Mouse (Mus musculus) B cell, adult 2 months (primary cell): ENCODE data around the gene Afap1.

Experiments used
- DNase-seq, 2 experiments: peaks; one replicate each; pipeline ENCODE4 v3.0.0; 2022

The Afap1 gene

DNA sequence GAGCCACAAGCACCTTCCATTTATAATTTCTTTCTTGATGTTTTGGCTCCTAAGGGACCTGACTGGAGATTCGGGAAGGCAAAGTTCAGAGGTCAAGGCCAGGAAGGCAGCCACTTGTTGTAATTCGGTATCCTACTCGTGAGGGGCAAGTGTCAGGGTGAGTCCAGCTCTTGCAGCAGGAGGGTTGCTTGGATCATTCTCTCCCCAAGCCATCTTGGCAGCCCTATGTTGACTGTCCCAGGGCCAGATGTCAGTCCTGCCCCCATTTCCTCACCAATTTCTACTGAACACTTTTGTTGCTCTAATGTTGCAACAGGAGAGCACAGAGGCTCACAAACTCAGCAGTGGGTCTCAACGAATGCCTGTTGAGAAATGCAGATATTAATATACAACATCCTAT lies 5.0 kb downstream of the Afap1 start:
- no peak for DNase-seq

DNA sequence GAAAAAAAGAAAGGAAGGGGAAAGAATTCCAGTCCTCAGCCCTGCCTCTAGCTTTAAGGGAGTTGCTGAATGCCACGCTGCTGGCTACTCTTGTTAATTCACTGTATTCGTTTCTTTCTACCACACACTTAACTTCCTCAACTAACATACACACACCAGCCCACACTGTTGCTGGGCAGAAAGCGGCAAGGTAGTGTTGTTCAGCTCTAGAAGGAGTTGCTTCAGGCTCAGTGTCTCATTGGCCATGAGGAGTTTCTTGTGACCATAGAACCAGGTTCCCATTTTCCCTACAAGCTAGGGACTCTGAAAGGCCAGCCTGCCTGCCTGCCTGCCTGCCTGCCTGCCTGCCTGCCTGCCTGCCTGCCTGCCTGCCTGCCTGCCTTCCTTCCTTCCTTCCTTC lies 5.9 kb downstream of the Afap1 start:
- peak; percentile 19 to 34 for DNase-seq

DNA sequence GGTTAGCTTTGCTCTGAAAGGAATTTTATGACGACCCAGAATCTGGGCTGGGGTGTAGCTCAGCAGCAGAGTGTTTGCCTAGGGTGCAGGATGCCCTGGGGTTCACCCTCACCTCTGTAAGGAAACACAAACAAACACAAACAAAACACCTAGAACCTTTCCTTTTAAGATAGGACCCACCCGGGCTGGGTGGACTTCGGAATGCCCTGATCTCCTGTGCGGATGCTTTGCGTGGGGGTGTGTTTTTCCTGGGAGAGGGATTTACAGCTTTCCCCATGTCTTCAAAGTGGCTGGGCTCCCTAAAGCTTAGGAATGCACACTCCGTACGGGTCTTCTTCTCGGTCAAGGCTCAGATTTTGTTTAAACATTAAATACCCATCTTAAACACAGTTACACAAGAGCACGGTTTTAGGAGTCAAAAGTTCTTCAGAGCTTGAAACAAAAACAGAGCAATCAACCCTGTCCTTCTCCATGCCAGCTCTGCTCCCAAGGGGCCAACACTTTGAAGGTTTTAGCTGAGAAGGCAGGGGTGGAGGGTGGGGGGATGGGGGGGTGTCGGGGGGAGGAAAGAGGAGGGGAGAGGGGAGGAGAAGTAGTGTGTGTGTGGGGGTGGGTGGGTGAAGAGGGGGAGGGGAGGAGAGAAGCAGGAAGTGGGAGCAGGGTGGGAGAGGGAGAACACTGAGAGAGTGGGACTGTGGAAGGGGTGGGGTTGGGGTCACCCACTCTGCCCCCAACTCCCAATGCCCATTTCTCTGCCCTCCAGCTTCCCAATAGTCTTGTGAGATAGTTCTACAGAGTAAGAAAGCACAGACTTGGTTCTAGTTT lies 7.5 kb downstream of the Afap1 start:
- DNase-seq = no peak

DNA sequence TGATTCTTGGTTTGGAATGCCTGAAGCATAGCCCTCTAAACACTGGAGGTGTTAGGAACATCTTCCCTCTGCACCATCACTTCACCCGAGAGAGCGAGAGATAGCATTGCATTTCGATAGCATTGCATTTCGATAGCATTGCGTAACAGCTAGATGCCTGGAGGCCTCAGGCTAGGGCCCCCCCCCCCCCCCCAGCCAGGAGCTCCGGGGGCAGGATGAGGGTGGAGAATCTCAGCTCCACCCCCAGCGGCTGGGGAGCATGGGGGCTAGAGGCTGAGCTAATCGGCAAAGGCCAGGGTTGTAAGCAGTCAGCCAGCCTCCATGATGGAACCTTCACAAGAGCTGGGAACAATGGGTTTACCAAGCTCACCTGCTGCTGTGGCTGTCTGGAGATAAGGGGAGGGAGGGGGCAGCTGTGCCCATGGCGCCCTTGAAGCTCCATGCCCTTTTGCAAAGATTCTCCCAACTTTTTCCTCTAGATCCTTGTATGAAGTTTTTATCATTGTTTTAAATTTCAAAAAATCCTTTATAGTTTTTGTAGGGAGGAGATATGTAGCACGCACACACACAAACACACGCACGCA lies 8.2 kb downstream of the Afap1 start:
- DNase-seq = no peak

DNA sequence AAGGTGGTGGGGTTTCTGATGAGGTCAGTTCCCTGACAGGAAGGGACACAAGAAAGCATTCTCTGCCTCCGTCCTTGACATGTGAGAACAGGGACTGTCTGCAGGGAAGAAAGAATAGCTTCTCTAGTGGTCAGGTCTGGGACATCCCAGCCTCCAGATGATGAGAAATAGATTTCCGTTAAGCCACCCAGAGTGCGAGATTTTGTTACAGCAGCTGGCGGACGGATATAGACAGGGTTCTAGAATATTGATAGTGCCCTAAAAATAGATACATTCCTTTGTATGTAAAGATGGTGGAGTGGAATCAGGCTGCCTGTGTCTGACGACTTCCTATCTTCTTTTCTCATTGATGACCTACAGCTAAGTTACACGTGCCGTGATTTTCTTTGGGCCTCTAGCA lies 10.3 kb downstream of the Afap1 start:
- DNase-seq = no peak

DNA sequence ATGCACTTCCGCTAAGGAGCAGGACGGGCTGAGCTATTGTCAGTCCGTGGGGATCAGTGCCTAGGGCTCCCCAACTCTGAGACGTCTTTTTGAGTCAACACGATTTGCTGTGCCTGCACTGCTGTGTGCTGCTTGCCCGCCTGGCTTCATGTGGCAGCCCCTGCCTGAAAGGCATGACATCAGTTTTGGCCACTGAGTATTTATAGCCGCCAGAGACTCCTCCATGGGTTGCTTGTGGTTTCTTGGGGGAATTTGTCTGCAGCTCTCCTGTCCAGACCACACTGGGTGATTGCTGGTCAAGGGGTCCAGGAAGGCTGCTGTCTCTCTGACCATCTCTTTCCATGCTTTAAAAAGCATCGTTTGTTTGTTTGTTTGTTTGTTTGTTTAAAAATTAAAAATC lies 12.2 kb downstream of the Afap1 start:
- DNase-seq = no peak

DNA sequence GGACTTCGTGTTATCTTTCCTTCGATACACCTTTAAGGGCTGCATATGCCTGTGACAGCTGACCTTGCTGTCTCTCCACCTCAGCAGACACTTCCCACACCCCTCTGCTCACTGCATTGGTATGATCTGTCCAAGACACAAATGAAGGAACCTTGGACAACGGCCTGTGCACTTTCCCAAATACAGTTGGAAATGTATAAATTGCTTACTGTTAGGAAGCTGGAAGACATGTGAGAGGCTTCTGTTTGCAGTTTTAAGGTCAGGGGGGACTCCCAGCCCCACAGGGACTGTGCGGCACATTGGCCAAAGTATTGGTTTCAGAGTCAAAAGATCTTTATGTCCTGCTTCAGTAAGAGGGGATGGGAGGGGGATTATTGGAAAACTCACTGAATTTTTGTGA lies 14.0 kb downstream of the Afap1 start:
- DNase-seq = no peak

DNA sequence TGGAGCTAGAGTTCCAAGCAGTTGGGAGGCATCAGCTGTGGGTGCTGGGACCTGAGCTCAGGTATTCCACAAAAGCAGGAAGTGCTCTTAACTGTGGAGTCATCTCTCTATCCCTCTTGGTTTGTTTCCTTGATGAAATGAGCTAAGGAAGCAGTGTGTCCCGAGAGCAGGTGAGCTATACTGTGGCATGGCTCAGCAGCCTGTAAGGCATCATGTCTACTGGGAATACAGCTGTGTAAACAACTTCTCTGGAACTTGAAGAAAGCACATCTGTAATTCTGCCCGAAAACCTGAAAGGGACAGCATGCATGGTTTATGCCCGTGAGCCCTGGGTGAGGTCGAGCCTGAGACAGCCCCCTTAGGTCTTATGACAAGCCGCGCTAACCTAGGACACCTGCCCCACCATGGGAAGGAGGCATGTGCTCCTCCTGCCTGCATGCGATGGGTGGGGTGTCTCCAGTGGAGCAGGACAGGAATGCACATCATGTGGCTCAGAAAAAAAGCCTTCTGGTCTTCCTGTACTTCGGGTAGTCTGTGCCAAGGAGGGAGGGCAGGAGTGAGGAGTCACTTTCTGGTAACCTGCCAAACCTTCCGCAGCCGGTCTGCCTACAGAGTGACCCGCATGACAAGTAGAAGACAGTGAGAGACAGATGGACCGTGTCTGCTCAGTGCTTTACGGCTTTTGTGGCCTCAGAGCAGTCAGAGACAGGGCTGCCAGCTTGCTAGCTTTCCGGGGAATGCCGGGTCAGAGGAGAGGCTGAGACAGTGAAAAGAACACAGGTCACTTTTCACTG lies 14.7 kb downstream of the Afap1 start:
- DNase-seq = no peak

DNA sequence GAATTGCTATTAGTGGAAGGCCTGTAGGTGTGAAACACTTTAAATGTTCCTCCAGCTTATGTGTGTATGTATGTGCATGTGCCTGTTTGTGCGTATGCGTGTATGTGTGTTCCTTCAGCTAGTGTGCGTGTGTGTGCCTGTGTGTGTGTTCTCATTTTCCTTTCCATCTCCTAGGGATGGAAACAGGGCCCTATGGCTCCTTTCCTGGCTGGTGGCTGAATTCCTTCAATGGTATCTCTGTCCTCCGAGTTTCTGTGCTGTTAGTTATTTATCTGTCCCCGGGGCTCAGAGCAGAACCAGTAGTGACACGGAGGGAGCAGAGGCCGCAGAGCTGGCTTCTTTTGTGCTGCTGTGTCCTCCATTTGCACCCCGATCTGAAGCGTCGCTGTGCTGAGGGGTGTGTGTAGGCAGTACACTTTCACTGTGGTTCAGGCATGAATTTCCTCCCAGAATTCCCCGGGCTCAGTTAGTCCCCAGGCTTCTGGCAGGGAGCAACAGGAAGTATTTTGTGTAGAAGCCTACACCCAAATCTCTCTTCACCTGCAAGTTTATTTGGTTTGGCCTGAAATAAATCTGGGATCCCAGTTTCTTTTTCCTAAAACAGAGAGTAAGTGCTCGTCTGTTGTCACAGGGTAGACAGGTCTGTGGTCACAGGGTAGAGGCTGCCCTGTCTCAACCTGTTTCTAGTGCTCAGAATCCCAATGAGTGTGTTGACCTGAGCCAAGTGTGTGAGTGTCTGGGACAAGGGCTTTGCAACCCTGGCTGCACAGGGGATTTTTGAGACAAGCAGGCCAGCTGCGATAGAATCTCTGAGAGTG lies 15.7 kb downstream of the Afap1 start:
- DNase-seq = no peak

DNA sequence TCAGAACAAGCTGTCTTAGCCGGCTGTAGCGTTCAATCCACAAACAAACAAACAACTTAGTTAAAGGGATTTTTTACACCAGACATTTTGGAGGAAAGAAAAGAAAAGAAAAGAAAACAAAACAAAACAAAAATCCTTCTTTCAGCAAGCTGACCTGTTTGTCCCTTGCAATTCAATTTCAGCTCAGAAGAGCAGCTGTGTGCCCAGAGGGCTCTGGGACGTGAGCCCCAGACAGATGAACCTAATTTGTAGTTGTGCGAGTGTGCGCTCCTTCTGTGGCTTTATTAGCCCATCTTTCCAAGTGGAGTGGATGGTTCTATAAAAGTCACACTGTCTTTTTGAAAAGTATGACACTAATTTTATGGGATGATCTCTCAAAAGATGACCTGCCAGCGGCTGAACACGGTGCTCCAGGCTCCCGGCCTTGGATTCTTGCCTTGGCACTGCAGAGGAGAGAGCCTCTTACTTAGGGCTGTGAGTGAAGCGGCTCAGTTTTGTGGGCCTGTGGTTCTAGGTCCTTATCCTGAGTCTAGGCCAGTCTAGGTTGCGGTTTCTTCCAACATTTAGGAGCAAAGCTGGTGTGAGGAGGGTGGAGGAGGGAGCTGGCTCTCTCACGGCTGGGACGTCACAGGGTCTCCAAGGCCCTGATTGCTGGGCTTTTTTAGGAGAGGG lies 22.6 kb downstream of the Afap1 start:
- DNase-seq = no peak

DNA sequence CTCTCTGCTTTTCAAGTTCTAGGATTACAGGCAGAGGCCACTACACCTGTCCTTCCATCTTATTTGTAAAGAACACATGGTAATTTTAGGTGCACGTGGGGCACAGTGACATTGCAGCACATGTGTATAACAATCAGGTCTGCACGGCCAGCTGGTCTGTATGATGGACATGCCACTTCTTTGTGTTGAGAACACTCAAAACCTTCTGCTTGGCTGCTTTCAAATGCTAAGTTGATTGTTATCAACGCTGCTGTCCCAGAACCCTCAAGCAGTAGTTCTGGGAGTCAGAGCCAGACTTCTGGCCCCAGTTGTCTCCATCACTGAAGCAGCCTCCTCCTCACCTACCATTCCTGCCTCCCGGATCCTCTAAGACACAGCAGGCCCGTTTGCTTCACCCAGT lies 23.5 kb downstream of the Afap1 start:
- DNase-seq = no peak

DNA sequence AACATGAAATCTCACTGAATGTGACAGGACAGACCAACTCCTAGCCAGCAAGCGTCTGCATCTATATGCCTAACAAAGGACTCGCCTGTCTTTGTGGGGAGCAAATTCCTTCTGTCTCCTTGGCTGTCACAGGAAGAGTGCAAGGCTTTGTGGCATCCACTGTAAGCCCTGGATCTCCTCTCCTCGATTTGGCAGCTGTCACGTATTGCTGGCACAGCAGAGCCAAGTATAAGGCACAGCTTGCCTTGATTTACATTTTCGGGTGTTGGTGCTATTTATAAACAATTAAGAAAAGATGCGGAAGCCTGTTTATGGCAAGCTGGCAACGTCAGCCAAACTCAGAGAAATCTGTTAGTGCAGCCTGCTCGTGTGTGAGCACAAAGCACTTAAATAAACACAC lies 25.3 kb downstream of the Afap1 start:
- DNase-seq = no peak

DNA sequence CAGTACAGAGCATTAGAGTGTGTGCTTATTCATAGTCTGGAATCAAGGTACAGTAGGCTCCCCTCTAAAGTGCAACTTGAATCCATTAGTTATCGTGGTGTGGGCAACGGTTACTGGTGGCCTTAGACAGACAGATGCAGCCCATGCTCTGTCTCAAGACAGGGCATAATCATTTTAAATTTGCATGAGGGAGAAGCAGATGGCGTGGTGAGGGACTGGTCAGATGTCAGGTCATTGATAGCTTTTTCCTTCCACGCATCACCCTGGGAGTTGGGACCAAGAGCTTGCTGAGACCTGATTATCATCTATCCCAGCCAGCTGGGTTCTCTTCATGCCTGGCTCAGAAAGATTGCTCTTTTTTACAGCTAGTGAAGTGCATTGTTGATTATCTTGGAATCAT lies 27.0 kb downstream of the Afap1 start:
- no peak for DNase-seq

DNA sequence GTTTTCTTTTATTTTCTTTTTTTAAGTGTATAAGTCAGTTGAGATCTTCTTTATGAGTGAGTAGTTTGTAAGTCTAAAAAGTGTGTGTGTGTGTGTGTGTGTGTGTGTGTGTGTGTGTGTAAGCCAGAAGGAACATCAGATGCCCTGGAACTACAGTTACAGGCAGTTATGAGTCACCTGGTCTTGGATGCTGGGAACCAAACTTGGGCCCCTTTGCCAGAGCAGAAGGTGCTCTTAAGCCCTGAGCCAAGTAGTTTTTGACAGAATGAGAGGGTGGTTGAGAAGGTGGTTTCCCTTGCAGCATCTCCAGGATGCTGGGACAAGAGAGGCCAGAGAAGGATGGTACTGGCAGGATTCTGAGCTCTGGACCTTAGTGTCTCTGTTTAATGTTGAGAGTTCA lies 27.4 kb downstream of the Afap1 start:
- DNase-seq = no peak

DNA sequence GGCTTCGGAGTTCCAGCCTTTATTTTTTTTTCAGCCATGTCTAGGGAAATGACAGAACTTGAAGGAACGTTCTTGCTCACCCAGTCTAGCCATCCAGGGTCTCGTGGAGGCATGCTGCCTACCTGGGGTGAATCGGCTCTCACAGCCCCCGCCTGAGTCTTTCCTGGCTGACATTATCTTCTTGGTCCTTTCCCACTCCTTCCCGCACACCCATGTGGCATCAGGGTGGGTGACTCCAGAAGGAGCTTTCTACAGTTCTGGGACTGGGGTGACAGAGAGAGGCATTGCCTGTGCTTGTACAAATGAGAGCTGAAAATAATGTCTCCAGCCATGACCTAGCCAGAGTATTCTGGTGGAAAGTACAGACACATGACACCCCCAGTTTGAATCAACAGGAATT lies 28.0 kb downstream of the Afap1 start:
- no peak for DNase-seq

DNA sequence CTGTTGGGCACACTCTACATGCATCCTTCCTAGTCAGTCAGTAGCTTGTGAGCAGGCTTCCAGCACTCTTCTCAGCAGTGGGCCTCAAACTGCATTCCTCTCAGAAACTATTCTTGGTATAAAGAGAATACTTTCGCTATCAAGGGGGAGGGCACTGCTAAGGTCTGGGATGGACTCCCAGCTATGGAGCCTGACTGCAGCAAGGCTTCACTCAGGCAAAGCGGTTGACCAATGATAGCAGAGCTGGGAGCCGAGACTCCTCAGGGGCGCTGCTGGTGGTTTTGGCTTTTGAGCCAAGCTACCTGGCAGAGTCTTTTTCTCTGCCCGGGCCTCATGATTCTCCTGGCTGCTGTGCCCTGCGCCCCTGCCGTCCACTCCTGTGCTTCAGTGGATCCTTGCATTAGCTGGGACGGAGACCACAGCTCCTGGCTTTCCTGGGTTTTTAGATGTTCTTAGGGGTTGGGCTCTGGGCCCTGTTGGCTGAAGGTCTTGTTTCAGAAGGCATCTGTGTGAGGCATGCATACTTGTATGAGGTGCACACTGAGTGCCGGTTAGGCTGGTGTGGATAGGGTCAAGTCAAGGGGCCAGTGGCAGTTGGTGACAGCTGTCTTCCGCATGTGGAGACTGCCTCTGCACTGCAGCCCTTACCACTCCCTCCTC lies 28.6 kb downstream of the Afap1 start:
- no peak for DNase-seq

DNA sequence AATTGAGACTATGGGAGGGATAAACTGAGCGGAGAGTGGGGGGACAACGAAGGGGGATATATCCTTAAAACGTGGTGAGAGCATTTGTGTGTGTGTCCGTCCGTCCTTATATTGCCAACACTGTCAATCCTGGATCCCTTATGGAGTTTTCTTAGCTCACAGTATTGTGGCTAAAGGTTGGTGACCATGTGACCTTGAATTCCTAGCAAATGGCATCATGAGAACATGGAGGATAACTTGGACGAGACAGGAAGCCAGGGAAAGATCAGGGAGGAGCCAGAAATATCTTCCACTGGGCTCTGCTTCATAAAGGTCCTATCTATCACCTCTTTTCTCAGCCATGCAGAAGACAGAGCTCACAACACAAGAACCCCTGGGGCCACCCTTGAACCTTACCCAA lies 30.3 kb downstream of the Afap1 start:
- no peak for DNase-seq

DNA sequence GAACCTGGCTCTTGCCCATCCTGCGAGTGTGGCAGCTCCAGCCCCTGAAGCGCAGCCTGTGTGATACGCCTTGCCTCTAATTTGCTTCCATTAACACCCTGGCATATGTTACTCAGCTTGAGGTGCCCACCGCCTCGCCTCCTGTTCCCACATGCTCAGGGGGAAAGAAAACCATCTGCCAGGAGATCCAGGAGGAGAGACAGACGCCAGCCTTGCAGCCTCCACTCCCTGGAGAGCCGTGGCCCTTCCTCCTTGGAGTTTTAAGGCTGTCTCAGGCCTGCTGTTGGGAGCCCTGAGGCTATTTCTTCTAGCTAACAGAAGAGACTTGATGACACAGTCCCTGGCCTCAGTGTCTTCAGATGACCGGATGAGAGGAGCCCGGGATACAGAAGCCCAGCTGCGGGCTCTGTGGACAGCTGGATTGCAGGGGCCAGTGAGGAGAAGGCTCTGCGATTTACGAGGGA lies 32.1 kb downstream of the Afap1 start:
- DNase-seq = no peak

DNA sequence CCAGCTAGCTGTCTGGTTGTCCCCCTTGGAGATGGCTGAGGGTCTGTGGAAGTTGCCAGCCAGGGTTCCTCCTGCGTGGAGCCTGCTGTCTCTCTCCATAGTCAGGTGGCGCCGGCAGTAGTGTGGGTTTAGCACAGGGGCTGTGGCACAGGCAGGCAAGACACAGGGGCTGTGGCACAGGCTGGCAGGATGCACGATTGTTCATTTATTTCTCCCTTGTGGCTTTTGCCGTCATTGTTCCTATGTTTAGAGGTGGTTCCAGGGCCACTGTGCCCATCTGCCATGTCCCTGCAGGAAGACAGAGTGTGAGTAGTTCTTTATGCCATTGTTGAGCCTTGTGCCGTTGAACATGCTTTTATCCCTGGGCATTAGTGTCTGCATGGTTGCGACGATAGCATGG lies 33.4 kb downstream of the Afap1 start:
- no peak for DNase-seq

DNA sequence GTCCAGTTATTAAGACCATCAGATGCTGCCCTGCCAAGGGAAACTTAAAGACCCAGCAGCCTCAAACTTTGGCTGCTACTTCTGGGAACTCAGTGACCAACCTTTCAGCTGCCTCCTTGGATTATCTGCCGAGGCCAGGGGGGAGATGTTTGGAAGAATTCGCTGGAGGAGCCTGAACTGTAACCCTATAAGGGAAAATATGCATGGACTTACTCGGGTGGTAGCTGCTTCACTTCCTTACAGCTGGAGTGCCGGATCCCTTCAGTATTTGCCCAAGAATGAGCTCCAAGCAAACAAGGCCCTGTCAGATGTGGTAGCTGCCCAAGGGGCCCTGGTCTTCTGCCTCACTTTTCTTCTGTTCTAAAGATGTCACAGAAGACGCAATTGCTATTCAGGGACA lies 38.2 kb downstream of the Afap1 start:
- no peak for DNase-seq

DNA sequence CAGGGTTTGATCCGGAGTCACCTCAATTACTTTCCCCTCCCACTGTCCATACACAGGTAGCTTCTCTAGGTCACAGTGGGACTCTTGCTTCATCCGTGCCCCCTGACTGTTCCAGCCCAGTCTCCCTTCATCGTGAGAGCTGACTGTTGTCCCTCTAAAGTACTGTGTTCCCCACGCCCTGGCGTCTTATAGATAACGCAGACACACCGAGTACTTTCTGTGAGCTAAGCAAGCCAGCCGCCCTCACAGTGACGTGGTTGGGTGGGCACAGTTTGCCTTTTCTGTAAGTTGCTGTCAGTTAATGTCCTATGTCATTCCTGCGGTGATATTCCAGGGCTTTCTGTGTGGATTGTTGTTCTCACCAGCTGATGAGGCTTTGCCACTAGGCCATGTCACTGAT lies 39.9 kb downstream of the Afap1 start:
- no peak for DNase-seq

DNA sequence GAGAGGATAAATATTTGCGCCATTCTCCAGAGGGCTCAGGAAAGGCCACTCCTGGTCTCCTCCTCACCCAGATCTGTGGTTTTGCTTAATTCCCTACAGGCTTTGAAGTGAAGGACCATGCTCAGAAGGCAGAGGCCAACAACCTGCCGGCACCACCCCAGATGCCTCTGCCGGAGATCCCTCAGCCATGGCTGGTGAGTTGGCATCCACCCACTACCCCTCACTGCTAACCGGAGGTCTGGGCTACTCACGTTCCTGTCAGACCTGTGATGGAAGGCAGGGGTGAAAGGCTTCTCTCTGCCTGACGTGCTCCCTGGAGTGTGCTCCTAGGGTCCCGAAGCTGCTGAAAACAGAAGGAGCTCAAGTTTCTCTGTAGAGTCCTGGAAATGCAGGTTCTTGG lies 42.8 kb downstream of the Afap1 start:
- no peak for DNase-seq
